Mouse (Mus musculus) ES-E14 (cell line): ENCODE data around the gene Slc4a3.

Experiments
- MAFK ChIP-seq: IDR thresholded peaks from 2 replicates; pipeline ENCODE4 v1.6.1; 2014; ENCODE audit warnings: mild to moderate bottlenecking, low read depth, low read length, inconsistent platforms; ENCODE audit not compliant: insufficient read depth
- ZNF384 ChIP-seq: IDR thresholded peaks from 2 replicates; pipeline ENCODE4 v1.6.1; 2012; ENCODE audit warnings: low read depth, low read length, inconsistent platforms

- TF ChIP-seq ZNF384 = no peak
- no peak for TF ChIP-seq MAFK
These were observed 4.6 kb upstream of the Slc4a3 start for GRCm38 (mm10) chr1:75541496-75541895.
